Mouse (Mus musculus) macrophage (primary cell): ENCODE measurements around the gene Cntfr. TPM values are rescaled to one million over a fixed set of nuclear protein-coding genes. Genes with fewer than 3 reads are reported as not detected.
"Not testable (repeated sequence)": the region's sequence is repeated elsewhere in the genome, so short reads cannot be mapped to it uniquely, and the experiment has no call there.

Source experiments
- H3K27ac ChIP-seq: fragments of 350-480 bp; formaldehyde crosslinking; 2 replicates; pipeline ENCODE4 v1.9.0; 2021
- H3K36me3 ChIP-seq: fragments of 350-480 bp; formaldehyde crosslinking; 2 replicates; pipeline ENCODE4 v1.9.0; 2021; ENCODE audit errors: inconsistent target
- H3K4me3 ChIP-seq: fragments of 350-480 bp; formaldehyde crosslinking; 2 replicates; pipeline ENCODE4 v1.9.0; 2021; ENCODE audit errors: inconsistent target
- H3K79me2 ChIP-seq: fragments of 350-480 bp; formaldehyde crosslinking; 2 replicates; pipeline ENCODE4 v1.9.0; 2021; ENCODE audit errors: inconsistent target
- WGBS: methylation state at CpG from one replicate; pipeline ENCODE4 v1.1.7; 2026; ENCODE audit warnings: inconsistent platforms; ENCODE audit not compliant: missing documents; 5-methylcytosine and 5-hydroxymethylcytosine counted together
- polyA plus RNA-seq: library from polyadenylated mRNA; stranded (reverse); fragments of 250-400 nt; gene quantifications from 3 replicates; pipeline ENCODE4 v1.2.4, GENCODE M21; 2018; ENCODE audit warnings: inconsistent platforms

Cntfr gene
- polyA plus RNA-seq, 1 experiment from 2014 or later, result not detected

DNA sequence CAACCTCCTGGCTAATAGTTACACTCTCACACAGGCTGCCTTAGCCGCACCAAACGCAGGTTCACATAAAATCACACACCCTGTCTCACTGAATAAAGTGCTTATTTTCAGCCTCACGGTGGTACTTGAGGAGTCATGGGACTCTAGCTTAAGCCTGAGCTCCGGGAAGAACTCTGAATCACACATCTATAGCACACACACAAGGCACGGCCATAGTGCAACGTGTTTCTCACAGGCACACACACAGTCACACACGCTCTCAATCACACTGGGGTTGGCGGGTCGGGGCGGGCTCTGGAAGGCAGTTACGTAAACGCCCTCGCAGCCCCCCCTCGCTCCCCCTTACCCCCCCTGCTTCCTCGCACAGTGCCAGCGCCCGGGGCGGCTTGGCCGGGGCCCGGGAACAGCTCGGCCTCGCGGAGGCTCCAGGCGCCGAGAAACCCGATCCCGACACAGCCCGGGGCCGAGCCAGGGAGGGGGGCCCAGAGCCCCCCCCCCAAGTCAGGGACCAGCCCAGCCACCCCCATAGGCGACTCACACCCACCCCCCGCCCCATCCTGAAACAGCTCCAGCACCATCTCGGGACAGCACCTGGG lies 1.6 kb upstream of the Cntfr start:
- H3K27ac ChIP-seq, H3K36me3 ChIP-seq, H3K79me2 ChIP-seq, H3K4me3 ChIP-seq: not testable (repeated sequence)
- WGBS, result no CpG with 5 or more reads among the region's 32 CpGs

DNA sequence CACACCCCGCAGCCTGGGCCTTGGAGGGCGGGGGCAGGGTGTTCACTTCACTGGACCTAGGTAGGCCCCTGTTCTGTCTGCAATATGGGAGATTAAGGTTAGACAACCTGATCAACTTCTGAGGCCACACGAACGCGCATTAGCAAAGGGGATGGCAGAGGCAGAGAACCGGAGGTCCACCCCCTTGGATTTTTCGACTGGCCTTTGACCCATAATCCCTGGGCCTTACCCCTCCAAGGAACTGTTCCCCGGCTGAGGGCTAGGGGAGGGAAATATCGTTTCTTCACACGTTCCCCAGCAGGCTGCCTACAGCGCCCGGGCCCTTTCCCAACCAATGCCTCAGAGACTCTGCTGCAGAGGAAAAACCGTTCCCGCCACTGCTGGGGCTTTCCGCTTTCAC lies 437 bp downstream of the Cntfr start:
- not testable (repeated sequence) for H3K36me3 ChIP-seq, H3K27ac ChIP-seq, H3K79me2 ChIP-seq, H3K4me3 ChIP-seq
- 1% methylated on average over 8 of the region's 15 CpGs for WGBS

DNA sequence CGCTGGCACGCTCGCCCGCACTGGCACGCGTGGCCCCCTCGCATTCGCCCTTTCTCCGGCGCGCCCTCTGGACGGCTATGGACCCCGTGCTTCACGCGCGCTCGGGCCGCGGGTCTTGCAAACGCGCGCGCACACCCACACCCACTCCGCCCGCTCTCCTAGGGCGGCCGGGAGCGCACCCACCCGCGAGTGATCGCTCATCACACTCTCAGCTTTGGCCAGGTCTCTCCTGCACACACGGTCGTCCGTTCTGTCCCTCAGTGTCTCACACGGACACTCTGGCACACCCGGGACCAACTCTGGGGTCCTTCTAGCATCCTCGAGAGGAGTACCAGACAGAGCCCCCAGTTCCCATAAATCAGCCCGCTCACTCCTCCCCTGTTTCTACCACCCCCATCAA lies 1.1 kb downstream of the Cntfr start:
- not testable (repeated sequence) for H3K27ac ChIP-seq, H3K36me3 ChIP-seq, H3K4me3 ChIP-seq, H3K79me2 ChIP-seq
- 9% methylated on average over 9 of the region's 38 CpGs for WGBS

- H3K36me3 ChIP-seq, H3K4me3 ChIP-seq: not testable (repeated sequence)
- WGBS, result 18% methylated on average over 4 of the region's 4 CpGs
Measured at GRCm38 (mm10) chr4:41693511-41693910, 3.4 kb downstream of the Cntfr start.

DNA sequence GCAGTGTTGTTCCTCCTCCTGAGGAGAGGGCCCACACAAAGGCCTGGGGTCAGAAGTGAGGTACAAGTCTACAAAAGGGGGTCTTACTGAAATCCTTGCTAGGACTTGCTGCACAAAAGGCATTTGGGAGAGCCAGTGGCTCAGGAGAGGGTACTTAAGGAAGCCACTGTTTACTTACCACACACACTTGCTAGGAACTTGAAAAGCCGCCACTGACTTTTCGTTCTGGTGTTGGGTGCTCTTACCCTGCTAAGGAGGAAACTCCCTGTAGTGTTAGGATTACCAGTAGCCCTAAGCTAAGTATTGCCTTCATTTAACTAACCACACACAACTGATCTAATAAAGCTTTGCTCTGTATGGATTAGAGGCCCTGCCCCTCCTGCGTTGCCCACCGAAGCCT lies 6.9 kb downstream of the Cntfr start:
- not testable (repeated sequence) for H3K4me3 ChIP-seq, H3K79me2 ChIP-seq, H3K36me3 ChIP-seq, H3K27ac ChIP-seq
- WGBS, result no CpG with 5 or more reads among the region's 4 CpGs

More at GRCm38 (mm10) chr4:41693511-41693910, 3.4 kb downstream of the Cntfr start:
- not testable (repeated sequence) for H3K79me2 ChIP-seq, H3K27ac ChIP-seq

- H3K79me2 ChIP-seq, H3K27ac ChIP-seq, H3K36me3 ChIP-seq, H3K4me3 ChIP-seq: not testable (repeated sequence)
- 100% methylated on average over 1 of the region's 1 CpGs for WGBS
Measured at GRCm38 (mm10) chr4:41688562-41688961, 8.3 kb downstream of the Cntfr start.

DNA sequence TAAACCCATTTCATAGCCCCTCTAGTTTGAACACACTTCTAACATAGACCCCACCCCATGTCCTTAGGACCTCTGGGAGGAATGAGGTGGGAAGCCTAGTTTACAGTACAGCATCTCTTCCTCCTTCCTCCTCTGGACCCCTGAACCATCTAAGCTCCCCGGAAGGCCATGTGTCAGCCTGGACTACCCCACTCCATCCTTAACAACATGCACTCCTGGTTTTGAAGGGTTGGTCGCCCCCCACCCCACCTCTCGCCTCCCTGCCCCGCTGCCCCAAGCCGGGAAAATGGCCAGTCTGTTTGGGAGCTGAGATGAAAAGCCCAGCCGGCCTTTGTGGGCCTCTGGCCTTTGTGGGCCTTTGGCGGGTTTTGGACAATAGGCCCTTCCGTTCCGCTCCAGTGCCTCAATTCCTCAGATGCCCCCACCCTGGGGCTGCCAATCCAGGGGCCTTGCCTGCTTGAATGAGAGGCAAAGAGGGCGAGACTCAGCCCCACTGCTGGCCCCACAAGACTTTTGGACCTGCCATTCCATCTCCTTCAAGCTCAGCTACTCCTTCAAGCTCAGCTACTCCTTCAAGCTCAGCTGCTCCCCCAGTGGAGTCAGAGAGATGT lies 10.9 kb downstream of the Cntfr start:
- not testable (repeated sequence) for H3K36me3 ChIP-seq, H3K27ac ChIP-seq, H3K79me2 ChIP-seq, H3K4me3 ChIP-seq
- WGBS, result 70% methylated on average over 6 of the region's 10 CpGs

DNA sequence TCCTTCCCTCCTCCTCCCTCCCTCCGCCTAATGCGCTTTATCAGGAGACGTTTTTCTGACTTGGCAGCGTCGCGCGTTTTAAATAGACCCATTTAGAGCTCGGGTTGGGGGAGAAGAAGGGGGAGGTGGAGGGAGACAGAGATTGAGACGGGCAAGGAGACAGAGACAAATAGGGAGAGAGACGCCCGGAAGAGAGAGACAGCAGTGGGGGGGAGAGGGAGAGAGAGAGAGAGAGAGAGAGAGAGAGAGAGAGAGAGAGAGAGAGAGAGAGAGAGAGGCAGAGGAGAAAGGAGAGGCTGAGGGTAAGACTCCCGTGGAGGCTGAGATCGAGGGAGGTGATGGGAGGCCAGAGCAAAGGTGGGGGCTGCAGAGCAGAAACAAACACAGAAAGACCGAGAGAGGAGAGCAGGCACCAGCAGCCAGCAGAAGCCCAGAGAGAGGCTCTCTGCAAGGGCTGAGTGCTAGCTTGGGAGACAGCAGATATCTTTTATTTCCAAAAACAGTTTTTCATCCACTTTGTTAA lies 11.9 kb downstream of the Cntfr start:
- not testable (repeated sequence) for H3K79me2 ChIP-seq, H3K4me3 ChIP-seq, H3K36me3 ChIP-seq, H3K27ac ChIP-seq
- 0% methylated on average over 1 of the region's 14 CpGs for WGBS

- 6% methylated on average over 8 of the region's 27 CpGs for WGBS
- not testable (repeated sequence) for H3K79me2 ChIP-seq, H3K4me3 ChIP-seq, H3K36me3 ChIP-seq, H3K27ac ChIP-seq
Measured at GRCm38 (mm10) chr4:41684131-41684930, 12.6 kb downstream of the Cntfr start.

GRCm38 (mm10) chr4:41683303-41683702 lies 13.6 kb downstream of the Cntfr start:
- not testable (repeated sequence) for H3K4me3 ChIP-seq, H3K36me3 ChIP-seq, H3K27ac ChIP-seq, H3K79me2 ChIP-seq
- WGBS, result 20% methylated on average over 1 of the region's 27 CpGs

GRCm38 (mm10) chr4:41682789-41683188 lies 14.1 kb downstream of the Cntfr start:
- no peaks in the 10 kb centered on the region for H3K79me2 ChIP-seq
- 30% methylated on average over 6 of the region's 6 CpGs for WGBS
- no peaks in the 10 kb centered on the region for H3K36me3 ChIP-seq
- H3K27ac ChIP-seq, result no peak overlapping the region
- no peak overlapping the region for H3K4me3 ChIP-seq

DNA sequence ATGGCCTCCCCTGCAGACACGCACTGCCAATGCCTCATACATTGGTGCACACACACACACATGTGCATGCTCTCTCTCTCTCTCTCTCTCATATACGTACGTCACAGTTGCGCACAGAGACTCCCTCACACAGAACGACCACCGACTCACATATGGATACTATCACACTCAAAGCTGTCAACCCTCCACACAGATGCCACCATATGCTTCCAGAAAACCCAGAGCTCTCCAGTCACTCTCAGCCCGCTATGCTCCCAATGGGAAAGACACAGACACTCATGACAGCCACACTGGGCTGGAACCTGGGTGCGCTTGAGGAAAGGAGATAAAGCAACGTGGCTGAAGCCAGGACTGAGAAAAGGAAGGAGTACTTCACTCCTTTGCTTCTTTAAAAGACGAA lies 14.9 kb downstream of the Cntfr start:
- Histone ChIP-seq H3K79me2 (no peaks in the 10 kb centered on the region), H3K27ac (no peak overlapping the region), H3K36me3 (no peaks in the 10 kb centered on the region), H3K4me3 (no peak overlapping the region)
- WGBS, result 71% methylated on average over 10 of the region's 10 CpGs

GRCm38 (mm10) chr4:41681176-41681575 lies 15.7 kb downstream of the Cntfr start:
- Histone ChIP-seq H3K36me3 (no peaks in the 10 kb centered on the region), H3K27ac (no peak overlapping the region), H3K4me3 (no peak overlapping the region), H3K79me2 (no peaks in the 10 kb centered on the region)
- 58% methylated on average over 2 of the region's 4 CpGs for WGBS

DNA sequence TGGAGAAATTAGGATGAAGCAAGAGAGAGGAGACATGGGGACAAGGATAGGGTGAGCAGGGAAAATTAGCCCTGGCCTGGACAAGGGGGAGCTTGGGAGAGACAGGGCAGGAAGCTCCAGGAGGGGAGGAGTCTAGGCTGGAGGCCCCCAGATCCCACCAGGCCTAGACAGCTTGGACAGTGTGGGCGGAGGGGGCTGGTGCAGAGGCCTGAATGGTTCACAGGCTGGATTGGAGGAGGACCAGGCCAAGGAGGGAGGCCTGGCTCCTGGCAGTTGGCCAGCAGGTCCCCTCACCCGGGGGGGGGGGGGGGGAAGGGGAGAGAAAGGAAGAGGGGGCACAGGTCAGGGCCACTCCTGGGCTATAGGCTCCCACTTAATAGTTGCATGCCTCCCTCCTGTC lies 17.6 kb downstream of the Cntfr start:
- H3K36me3 ChIP-seq, result no peaks in the 10 kb centered on the region
- 50% methylated on average over 2 of the region's 2 CpGs for WGBS

DNA sequence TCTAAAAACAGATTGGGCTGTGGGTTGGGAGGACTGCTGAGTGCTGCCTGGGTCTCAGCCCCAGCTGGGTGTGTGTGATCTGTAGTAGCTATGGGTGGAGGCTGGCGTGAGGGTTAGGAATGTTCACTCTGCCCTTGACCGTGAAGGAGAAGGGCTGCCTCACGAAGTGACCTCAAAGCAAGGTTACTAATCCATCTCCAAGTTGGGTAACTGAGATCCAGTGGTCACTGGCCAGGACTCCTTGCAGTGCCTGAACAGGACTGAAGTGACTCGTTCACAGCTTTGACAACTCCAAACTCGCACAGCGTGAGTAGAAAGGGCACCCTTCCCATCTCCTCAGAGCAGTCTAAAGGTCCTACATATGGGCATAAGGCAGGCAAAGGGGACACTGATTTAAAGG lies 18.0 kb downstream of the Cntfr start:
- no peaks in the 10 kb centered on the region for H3K79me2 ChIP-seq
- 90% methylated on average over 5 of the region's 6 CpGs for WGBS

More for the DNA sequence above, 17.6 kb downstream of the Cntfr start:
- no peak overlapping the region for H3K4me3 ChIP-seq
- no peaks in the 10 kb centered on the region for H3K79me2 ChIP-seq
- no peak overlapping the region for H3K27ac ChIP-seq

More for the DNA sequence above, 18.0 kb downstream of the Cntfr start:
- Histone ChIP-seq H3K27ac (no peak overlapping the region), H3K4me3 (no peak overlapping the region), H3K36me3 (no peaks in the 10 kb centered on the region)
